Mouse (Mus musculus): ENCODE results near the gene Slc35b1.
"Not testable (repeated sequence)": the region's sequence is repeated elsewhere in the genome, so short reads cannot be mapped to it uniquely, and the experiment has no call there.

Slc35b1 gene

DNA sequence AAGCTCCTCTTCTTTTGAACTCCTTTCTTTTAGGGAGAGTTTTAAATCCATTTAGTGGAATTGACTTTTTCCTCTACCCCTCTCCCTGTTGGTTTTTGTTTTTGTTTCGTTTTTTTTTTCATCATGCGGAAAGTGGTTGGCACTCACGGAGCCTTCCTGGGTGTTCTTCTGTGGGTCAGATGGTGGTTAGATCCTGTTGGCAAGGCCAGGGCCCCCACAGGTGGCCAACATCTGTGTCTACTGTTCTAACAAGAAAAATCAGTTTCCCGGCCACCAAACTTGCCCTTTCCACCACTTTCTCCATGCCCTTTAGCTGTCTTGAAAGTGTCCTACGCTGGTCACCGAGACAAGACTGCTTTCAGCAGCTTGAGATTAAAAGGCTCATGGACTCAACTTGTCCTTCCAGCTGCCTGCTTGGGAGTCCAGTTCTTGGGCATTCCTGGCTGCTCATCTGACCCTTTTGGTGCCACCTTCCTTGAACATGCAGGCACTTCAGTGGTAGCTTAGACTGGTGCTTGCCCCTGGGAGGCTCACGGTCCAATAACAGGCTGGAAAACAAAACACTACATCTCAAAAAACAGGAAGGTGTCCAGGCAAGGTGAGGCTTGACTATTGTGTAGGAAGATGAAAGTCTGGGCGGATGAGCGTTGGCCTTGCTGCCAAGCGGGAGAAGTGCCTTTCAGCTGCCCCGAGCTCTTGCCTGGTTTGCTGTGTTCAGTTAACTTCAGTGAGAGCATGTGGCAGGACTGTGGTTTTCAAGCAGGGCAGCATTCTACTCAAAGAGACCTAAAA lies 8.4 kb downstream of the Slc35b1 start:
- DNase-seq (ENCODE audit: extremely low read depth, low read depth, low spot score) = no peak

DNA sequence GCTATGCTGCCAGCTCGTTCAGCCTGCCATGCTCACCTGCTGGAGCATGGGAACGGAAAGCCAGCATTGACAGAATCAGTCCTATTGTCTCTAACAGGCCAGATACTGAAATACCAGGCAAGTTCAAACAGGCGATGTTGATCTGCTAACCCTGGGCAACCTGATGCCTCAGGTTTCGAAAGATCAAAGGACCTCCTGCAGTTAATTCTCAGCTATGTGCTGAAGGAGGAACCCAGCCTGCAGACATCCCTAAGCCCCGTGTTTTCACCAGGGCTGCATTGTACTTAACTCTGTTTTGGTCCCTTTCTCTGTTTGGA lies 9.0 kb downstream of the Slc35b1 start:
- peak; percentile 95 for DNase-seq (ENCODE audit: extremely low read depth, low read depth, low spot score)

DNA sequence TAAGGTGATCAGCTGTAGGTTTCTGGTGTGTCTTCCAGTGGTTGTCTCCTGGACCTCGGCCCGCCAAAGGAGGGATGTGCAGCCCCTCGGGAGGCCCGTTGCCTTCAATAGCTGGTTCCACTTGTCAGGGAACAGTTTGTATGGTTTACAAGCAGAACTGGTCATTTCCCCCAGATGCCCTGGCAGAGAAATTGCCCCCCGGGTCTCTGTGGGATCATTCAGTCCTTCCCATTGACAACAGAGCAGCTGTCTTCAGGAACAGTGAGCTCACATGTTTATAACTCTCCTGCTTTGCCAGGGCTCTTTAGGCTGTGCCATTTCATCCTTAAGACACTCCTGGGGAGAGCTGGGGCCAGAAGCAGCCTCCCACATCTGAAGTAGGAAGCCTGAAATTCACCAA lies 9.6 kb downstream of the Slc35b1 start:
- DNase-seq (ENCODE audit: extremely low read depth, low read depth, low spot score) = no peak

DNA sequence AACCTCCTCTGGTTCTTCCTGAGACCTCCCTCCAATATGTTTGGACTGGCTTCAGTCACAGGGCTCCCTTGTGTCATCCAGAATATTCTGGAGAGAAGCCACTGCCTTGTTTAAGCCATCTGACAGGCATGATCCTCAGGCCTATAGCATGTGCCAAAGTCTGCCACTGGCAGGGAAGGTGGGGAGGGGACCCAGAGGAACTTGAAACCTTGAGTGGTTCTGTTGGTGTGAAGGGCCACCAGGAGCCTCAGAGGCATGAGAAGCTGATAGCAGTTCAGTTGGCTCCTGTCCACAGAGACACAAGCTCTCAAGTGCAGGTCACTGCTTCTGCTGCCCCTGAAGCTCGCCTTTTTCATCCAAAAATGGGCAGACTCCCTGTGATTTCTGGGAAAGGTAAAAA lies 12.1 kb downstream of the Slc35b1 start:
- no peak for DNase-seq (ENCODE audit: extremely low read depth, low read depth, low spot score)

DNA sequence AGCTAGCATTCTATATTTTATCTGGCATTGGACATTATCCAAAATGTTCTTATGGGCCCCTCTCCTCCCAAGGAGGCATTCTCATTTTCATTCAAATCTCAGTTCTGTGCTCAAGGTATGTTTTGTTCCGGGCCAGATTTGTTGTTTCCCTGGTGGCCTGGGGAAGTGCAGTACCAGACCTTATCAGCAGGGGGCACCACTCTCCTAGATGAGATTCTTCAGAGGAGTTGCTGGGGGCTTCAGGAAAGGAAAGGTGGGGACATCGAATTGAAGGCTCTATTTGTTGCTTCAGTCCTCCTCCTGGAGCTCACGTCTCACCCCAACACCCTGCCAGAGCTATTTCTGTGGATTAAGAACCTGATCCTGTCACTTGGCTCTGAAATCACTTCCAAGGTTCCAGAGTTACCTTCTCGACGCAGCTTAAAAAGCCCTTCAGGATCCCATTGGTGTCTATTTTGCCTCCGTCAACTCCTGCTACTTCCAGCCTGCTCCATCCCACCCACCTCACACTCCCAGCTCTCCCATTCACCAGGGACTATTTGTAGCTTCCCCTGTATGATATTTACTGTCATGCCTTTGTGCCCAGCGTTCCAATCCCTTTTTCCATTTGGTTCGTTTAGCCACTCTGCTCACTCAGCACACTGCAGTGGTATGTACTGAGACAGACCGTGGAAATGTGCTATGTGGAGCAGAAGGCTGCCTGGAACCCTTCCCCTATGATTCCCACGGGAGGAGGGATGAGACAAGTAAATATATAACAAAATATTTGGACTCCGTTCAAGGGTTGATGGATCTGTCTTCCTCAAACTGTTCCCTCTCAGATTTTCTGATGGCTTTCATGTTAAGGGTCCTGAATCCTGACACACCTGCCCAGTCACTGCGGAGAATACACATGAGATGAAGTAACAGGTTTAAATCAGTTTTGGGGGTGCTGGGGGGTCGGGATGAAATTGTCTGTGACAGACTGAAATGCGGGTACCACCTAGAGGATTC lies 13.6 kb downstream of the Slc35b1 start:
- DNase-seq (ENCODE audit: extremely low read depth, low read depth, low spot score) = no peak

DNA sequence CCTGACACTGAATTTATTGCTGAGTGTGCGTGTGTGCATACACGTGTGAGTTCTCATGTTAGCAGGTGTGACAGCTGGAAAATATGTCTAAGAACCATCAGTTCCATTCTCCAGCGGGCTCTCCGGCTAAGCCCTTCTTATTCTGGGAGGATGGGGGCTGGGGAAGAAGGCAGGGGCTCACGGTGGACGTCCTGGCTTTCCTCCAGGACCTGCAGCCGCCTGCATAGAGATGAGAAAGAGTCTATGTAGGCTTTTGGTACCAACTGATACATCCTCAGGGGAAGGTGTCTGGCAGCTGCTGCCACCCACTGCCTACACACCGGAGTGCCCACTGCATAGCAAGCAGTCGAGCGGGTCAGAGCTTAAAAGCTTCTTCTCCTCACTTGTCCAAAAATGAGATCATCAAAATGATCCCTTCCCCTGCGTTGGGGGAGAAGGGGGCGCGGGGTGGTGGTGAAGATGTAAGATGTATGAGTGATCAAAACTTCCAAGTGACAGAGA lies 15.1 kb downstream of the Slc35b1 start:
- DNase-seq (ENCODE audit: extremely low read depth, low read depth, low spot score) = no peak

DNA sequence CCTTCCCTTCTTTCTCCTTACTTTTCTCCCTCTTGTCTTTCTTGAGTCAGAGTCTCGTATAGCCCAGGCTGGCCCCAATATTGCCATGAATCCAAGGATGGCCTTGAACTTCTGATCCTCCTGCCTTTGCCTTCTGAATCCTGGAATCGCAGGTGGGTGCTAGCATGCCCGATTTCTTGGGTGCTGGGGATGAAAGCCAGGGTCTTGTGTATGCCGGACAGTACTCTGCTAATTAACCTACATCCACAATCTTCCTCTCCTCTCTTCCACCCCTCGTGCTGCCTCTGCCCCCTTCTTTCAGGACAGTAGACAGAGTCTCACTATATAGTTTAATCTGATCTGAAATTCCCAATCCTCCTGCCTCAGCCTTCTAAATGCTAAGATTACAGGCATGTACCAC lies 17.1 kb downstream of the Slc35b1 start:
- no peak for DNase-seq (ENCODE audit: extremely low read depth, low read depth, low spot score)

DNA sequence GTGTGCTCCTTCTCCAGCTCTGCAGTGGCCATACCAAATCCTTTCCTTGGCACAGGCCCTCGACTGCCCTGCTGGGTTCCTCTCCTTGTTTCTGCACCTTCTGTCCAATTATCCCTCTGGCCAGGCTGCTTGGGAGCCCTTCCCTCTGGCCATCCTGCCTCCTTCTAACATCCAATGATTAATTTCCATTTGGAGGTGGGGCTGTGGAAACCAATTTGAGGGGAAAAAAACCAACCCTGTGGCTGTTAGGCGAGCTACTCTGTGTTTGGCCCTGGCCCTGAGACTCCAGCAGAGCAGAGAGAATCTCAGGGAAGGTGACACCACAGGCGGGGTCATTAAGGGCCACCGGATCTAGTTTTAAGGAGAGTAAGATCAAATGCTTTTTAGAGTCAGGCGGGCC lies 17.7 kb downstream of the Slc35b1 start:
- DNase-seq (ENCODE audit: extremely low read depth, low read depth, low spot score) = no peak

DNA sequence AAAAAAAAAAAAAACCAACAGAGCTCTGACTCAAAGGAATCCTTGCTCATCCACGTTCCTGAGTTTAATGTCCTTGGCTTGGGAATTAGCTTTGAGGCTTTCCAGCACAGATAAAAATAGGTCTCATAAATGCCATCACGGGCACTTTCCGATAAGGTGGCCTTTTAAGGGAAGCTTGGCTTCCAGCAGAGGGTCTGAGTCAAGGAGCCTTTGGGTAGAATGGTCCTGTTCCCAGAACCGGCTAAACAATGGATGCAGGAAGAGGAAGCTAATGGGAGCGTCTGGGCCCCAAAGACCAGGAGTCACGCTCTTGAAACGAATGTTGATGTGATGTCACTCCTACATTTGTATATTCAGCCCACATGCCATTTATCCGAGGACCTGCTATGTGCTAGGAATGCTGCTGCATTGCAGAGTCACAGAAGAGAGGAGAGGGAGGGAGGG lies 18.2 kb downstream of the Slc35b1 start:
- no peak for DNase-seq (ENCODE audit: extremely low read depth, low read depth, low spot score)

DNA sequence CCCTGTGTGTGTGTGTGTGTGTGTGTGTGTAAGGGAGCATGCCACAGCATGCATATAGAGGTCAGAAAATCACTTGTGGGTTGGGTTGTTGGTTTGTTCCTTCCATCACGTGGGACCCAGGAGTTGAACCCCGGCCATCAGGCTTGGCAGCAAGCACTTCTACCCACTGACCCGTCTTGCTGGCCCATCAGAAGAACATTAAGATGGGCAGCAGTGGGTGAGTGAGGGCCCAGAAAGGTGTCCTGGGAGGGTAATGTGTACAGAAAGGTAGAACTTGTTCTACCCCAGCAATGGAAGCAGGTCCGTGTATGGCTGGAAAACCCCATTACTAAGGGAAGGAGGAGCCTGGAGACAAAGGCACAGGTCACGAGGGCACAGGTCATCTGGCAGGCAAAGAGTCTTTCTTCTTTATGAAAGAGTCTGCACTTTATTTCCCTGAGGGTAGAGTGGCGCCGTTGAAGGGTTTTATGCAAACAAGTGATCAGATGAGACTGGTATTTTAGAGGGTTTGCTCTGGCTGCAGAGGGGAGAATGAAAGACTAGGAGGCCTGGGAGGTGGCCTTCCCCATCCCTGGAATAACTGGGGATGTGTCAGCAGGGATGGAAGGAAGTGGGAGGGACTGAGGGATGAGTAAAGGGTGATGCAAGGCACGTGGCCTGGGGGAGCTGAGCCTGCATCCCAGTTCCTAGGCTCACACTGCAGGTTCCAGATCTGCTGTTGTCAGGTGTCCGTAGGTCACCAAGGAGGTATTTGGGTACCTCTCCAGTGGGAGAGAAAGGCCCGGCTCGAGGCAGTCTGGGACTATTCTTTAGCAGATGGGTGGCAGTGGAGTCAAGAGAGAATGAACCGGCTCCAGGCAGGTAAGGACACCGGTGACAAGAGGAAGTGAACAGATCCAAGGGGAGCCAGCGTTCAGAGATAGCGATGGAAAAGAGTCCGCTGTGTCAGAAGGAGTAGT lies 19.2 kb downstream of the Slc35b1 start:
- no peak for DNase-seq (ENCODE audit: extremely low read depth, low read depth, low spot score)

DNA sequence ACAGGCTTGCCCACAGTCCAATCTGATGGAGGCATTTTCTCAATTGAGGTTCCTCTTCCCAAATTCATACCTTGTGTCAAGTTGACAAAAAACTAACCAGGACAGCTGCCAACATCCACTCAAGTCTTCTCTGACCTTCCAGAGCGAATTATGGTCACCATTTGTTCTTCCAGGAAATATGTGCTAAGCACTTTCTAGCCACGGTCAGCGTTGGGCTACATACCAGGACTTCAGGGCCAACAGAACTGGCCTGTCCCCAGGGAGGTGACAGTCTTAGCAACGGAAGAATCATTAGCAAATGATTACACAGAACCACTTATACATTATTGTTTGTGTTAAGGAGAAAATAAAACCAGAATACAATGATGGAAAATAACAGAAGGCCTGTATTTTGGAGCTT lies 21.3 kb downstream of the Slc35b1 start:
- no peak for DNase-seq (ENCODE audit: extremely low read depth, low read depth, low spot score)

DNA sequence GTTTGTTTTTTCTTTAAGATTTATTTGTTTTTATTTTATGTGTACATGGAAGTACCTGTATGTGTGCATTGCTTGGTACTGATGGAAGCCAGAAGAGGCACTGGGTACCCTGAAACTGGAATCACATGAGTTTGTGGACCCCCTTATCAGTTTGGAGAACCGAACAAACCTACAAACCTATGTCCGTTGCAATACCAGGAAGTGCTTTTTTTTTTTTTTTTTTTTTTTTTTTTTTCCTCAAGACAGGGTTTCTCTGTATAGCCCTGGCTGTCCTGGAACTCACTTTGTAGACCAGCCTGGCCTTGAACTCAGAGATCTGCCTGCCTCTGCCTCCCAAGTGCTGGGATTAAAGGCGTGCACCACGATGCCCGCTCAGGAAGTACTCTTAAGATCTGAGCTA lies 21.9 kb downstream of the Slc35b1 start:
- not testable (repeated sequence) for DNase-seq (ENCODE audit: extremely low read depth, low read depth, low spot score)

DNA sequence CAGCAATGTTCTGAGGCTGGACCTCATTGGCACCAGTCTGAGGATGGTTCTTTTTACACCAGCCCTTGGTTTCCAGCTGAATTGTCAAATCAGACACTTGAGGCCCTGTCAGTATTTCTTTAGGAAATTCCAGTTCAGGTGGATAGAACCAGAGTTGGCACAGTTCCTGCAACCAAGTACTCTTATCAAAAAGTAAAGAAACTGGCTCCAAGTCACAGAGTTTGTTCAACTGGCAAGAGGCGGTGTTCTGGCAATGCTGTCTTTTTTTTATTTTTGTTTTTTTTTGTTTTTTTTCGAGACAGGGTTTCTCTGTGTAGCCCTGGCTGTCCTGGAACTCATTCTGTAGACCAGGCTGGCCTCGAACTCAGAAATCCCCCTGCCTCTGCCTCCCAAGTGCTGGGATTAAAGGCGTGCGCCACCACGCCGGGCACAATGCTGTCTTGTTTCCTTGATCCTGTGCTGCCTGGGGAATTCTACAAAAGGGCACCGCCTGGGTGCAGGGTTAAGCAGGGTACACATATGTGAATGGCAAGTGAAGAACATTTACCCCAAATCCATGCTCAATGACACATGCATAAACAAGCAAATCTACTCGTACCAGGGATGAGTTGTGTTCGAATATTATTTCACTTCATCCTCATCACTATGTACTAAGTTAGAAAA lies 25.1 kb downstream of the Slc35b1 start:
- no peak for DNase-seq (ENCODE audit: extremely low read depth, low read depth, low spot score)

DNA sequence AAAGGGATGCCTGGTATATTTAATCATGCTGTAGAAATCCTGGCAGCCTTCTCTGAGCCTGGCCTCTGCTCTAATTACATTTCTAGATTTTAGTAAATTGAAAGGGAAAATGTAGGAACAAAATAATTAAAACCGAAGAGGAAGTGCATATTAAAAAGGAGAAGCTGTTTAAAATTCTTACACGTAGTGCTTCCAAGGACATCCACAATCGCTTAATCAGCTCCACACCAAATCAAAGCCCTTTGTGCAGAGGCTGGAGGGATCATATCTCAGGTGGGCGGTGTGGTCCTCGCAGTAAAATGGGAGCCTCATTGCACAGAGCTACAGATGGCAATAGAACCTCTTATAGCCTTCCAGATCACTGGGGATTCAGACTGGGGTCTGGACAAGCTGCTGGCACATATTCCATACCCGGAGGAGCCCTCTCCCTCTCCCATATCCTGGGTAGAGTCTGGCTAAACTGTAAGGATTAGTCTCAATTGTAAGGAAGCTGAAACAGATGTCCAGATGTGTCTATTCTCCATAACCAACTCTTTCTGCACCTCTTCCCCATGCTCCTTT lies 27.0 kb downstream of the Slc35b1 start:
- no peak for DNase-seq (ENCODE audit: extremely low read depth, low read depth, low spot score)

DNA sequence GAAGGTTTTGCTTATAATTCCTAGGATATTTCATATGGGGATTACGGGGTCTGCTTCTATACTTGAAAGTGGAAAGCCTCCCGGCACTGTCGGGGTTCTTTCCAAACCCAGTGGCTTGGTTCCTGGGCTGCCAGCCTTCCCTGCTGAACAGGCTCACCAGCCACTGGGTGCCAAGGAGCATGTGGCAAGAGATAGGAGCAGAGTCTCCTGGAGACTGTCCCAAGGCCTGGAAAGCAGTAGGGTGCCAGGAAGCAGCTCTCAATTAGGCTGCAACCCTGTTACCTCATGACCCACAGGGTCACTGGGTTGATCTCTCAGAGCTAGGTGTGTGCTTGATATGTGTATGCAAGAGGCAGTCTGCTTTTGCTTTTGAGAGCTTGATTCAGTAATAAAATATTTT lies 28.1 kb downstream of the Slc35b1 start:
- peak; percentile 94 for DNase-seq (ENCODE audit: extremely low read depth, low read depth, low spot score)

DNA sequence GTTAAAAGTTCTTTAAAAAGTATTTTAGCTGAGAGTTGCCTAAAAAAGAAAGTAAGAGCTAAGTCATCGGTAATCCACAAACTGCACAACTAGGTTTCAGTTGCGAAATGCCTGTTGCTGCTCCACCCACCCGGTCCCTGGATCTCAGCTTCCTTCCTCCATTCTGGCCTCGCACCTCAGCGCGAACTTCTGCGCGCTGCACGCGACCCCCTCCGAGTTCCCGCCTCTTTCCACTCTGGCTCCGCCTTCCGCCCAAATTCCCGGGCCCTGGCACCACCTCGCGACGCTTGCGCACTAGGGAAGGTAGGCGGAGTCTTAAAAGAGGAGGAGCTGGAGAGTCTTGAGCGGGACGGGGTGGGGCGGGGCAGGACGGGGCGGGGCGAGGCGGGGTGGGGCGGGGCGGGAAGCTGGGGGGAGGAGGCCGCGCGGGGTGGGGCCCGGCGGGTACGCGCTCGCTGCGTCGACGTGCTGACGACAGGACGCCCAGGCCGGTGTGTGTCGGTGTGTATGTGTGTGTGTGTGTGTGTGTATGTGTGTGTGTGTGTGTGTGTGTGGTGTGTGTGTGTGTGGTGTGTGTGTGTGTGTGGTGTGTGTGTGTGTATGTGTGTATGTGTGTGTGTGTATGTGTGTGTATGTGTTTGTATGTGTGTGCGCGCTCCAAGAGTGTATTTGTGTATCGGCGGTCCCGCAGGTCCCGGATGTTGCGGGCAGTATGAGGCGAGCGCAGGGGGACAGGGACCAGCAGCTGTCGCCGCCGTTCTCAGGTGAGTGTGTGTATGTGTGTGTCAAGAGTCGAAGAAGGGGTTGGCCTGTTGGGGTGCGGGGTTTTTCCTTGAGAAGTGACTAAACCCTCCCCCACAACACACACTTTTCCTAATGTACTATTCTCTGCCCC lies 29.4 kb downstream of the Slc35b1 start, which contains the start of gene Spop:
Gene Spop (plus strand): TSS at position 440 of the 895 bp plus-strand sequence.
- no peak for DNase-seq (ENCODE audit: extremely low read depth, low read depth, low spot score)

DNA sequence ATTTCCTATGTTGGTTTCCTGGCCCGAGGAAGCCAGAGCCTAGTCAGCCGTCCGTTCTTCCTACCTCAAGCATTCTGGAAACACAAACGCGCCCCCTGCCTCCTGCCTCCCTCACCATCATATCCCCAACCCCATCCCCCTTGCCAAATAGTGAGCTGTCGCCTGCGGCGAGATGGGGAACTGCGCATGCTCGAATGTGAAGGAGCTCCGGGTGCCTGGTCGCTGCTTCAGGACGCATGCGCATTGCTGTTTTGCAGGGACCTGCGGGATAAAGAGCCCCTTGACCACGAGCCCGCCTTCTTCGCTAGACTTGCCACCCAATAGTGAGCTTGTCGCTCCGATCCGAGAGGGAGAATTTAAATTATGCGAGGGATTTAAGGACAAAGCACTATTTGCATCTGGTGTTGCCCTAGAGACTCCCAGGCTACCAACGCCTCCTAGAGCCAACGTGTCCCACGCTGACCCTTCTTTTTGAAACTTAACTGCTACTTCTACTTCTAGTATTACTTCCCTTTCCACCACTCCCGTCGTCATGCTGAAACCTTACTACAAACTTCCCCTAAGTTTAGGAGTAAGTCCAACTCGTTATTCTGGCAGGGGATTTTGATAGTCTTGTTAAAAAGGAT lies 30.2 kb downstream of the Slc35b1 start:
- no peak for DNase-seq (ENCODE audit: extremely low read depth, low read depth, low spot score)

DNA sequence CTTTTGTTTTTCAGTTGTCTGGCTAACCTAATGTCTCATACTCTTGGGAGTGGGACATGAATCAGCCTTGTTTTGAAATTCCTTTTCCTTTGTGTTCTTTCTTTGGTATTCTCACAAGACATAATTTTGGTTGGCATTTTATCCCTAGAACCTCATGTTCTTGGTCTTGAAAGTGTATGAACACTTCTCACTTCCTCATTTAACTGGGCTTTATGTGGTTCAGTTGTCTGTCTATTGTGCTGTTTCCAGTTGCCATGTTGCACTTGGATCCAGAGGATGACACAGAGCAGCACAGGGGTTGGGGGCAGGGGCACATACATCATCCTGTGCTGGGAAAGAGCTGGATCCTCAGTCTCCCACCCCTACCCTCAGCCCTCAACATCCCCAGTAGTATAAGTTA lies 31.4 kb downstream of the Slc35b1 start:
- no peak for DNase-seq (ENCODE audit: extremely low read depth, low read depth, low spot score)
